Mouse (Mus musculus) MEL (cell line): ENCODE results near the gene Stac3. TPM values are rescaled to one million over a fixed set of nuclear protein-coding genes. Genes with fewer than 3 reads are reported as not detected.

Experiments used
- DNase-seq: peaks from one replicate; pipeline ENCODE4 v3.0.0; 2011; ENCODE audit warnings: low read depth, low spot score
- H3K27ac ChIP-seq: 2 replicates; pipeline ENCODE4 v1.5.1; 2012; ENCODE audit warnings: low read depth, mild to moderate bottlenecking, control low read depth, low read length, moderate library complexity; ENCODE audit not compliant: control insufficient read depth
- H3K27me3 ChIP-seq, 2 experiments: fragments of 150-350 bp in 1 of 2; sonication (generic) in 1 of 2; 2 replicates each; pipeline ENCODE4 v1.6.1; 2012; ENCODE audit warnings: low read length in 2 of 2, mild to moderate bottlenecking in 2 of 2, improper control_type of control experiment in 1 of 2, moderate library complexity in 1 of 2; ENCODE audit not compliant: insufficient read depth in 2 of 2, control insufficient read depth in 1 of 2
- H3K36me3 ChIP-seq, 2 experiments: 2 replicates each; pipeline ENCODE4 v1.6.1; 2012 to 2014; ENCODE audit warnings: low read length in 2 of 2, improper control_type of control experiment in 1 of 2, inconsistent platforms in 1 of 2, mild to moderate bottlenecking in 1 of 2; ENCODE audit not compliant: insufficient read depth in 2 of 2, control insufficient read depth in 1 of 2
- H3K4me1 ChIP-seq, 2 experiments: fragments of 150-350 bp in 1 of 2; sonication (generic) in 1 of 2; 2 replicates each; pipeline ENCODE4 v1.6.1; 2012; ENCODE audit warnings: low read length in 2 of 2, improper control_type of control experiment in 1 of 2, mild to moderate bottlenecking in 1 of 2; ENCODE audit not compliant: insufficient read depth in 2 of 2, control insufficient read depth in 1 of 2
- H3K4me3 ChIP-seq, 2 experiments: fragments of 150-350 bp in 1 of 2; sonication (generic) in 1 of 2; 2 replicates each; pipeline ENCODE4 v1.5.1; 2012; ENCODE audit warnings: low read depth in 2 of 2, low read length in 2 of 2, mild to moderate bottlenecking in 2 of 2, moderate library complexity in 2 of 2, control low read depth in 1 of 2, improper control_type of control experiment in 1 of 2; ENCODE audit not compliant: control insufficient read depth in 1 of 2, insufficient read depth in 1 of 2
- H3K79me2 ChIP-seq: 2 replicates; pipeline ENCODE4 v1.6.1; 2012; ENCODE audit warnings: mild to moderate bottlenecking, low read length, moderate library complexity; ENCODE audit not compliant: control insufficient read depth, poor library complexity, insufficient read depth
- H3K9ac ChIP-seq: 2 replicates; pipeline ENCODE4 v1.6.1; 2012; ENCODE audit warnings: low read depth, mild to moderate bottlenecking, control low read depth, low read length, moderate library complexity; ENCODE audit not compliant: control insufficient read depth, poor library complexity, severe bottlenecking
- H3K9me3 ChIP-seq: fragments of 150-350 bp; sonication (generic); replicated peaks from 2 replicates; pipeline ENCODE4 v1.6.1; 2012; ENCODE audit warnings: mild to moderate bottlenecking, low read length, improper control_type of control experiment, moderate library complexity; ENCODE audit not compliant: insufficient read depth
- CHD2 ChIP-seq: IDR thresholded peaks from 2 replicates; pipeline ENCODE4 v1.6.1; 2011; ENCODE audit warnings: low read length, improper control_type of control experiment
- E2F4 ChIP-seq: IDR thresholded peaks from 2 replicates; pipeline ENCODE4 v1.6.1; 2011; ENCODE audit warnings: low read depth, low read length, improper control_type of control experiment, borderline replicate concordance
- ETS1 ChIP-seq: IDR thresholded peaks from 2 replicates; pipeline ENCODE4 v1.6.1; 2012; ENCODE audit warnings: low read depth, mild to moderate bottlenecking, inconsistent platforms, low read length, improper control_type of control experiment, moderate library complexity
- GABPA ChIP-seq: IDR thresholded peaks from 2 replicates; pipeline ENCODE4 v1.6.1; 2012; ENCODE audit warnings: low read depth, mild to moderate bottlenecking, inconsistent platforms, low read length, improper control_type of control experiment, moderate library complexity
- HCFC1 ChIP-seq: IDR thresholded peaks from 2 replicates; pipeline ENCODE4 v1.6.1; 2012; ENCODE audit warnings: low read depth, mild to moderate bottlenecking, inconsistent platforms, low read length, improper control_type of control experiment, moderate library complexity
- JUND ChIP-seq: IDR thresholded peaks from 2 replicates; pipeline ENCODE4 v1.6.1; 2011; ENCODE audit warnings: low read depth, mild to moderate bottlenecking, improper control_type of control experiment, low read length
- KAT2A ChIP-seq: conservative IDR thresholded peaks from 2 replicates; pipeline ENCODE4 v1.6.1; 2012; ENCODE audit warnings: low read depth, low read length, improper control_type of control experiment, inconsistent platforms
- MAFK ChIP-seq: IDR thresholded peaks from 2 replicates; pipeline ENCODE4 v1.6.1; 2011; ENCODE audit warnings: low read depth, mild to moderate bottlenecking, low read length, improper control_type of control experiment, borderline replicate concordance
- MAZ ChIP-seq: IDR thresholded peaks from 2 replicates; pipeline ENCODE4 v1.6.1; 2012; ENCODE audit warnings: low read depth, mild to moderate bottlenecking, inconsistent platforms, low read length, improper control_type of control experiment
- POLR2AphosphoS2 ChIP-seq: IDR thresholded peaks from 2 replicates; pipeline ENCODE4 v1.6.1; 2011; ENCODE audit warnings: low read length, improper control_type of control experiment
- RAD21 ChIP-seq: IDR thresholded peaks from 2 replicates; pipeline ENCODE4 v1.6.1; 2011; ENCODE audit warnings: mild to moderate bottlenecking, low read depth, low read length, improper control_type of control experiment
- RCOR1 ChIP-seq: IDR thresholded peaks from 2 replicates; pipeline ENCODE4 v1.6.1; 2012; ENCODE audit warnings: low read depth, mild to moderate bottlenecking, inconsistent platforms, low read length, improper control_type of control experiment
- TBP ChIP-seq: IDR thresholded peaks from 2 replicates; pipeline ENCODE4 v1.8.0; 2011; ENCODE audit warnings: low read depth, low read length, improper control_type of control experiment
- TCF12 ChIP-seq: IDR thresholded peaks from 2 replicates; pipeline ENCODE4 v1.6.1; 2014; ENCODE audit warnings: low read depth, mild to moderate bottlenecking, inconsistent platforms, low read length, improper control_type of control experiment, moderate library complexity
- UBTF ChIP-seq: IDR thresholded peaks from 2 replicates; pipeline ENCODE4 v1.6.1; 2012; ENCODE audit warnings: low read depth, mild to moderate bottlenecking, inconsistent platforms, low read length, improper control_type of control experiment, moderate library complexity, borderline replicate concordance; ENCODE audit not compliant: insufficient read depth
- USF1 ChIP-seq: IDR thresholded peaks from 2 replicates; pipeline ENCODE4 v1.6.1; 2014; ENCODE audit warnings: low read depth, mild to moderate bottlenecking, inconsistent platforms, low read length, improper control_type of control experiment, moderate library complexity
- ZC3H11A ChIP-seq: IDR thresholded peaks from 2 replicates; pipeline ENCODE4 v1.6.1; 2012; ENCODE audit warnings: low read depth, mild to moderate bottlenecking, inconsistent platforms, low read length, improper control_type of control experiment
- ZMIZ1 ChIP-seq: IDR thresholded peaks from 2 replicates; pipeline ENCODE4 v1.6.1; 2012; ENCODE audit warnings: low read depth, mild to moderate bottlenecking, inconsistent platforms, low read length, improper control_type of control experiment, moderate library complexity
- ZNF384 ChIP-seq: IDR thresholded peaks from 2 replicates; pipeline ENCODE4 v1.6.1; 2012; ENCODE audit warnings: low read depth, mild to moderate bottlenecking, inconsistent platforms, low read length, improper control_type of control experiment
- polyA plus RNA-seq, 2 experiments: library from polyadenylated mRNA; stranded (reverse) in 1 of 2; unstranded in 1 of 2; fragments of >175 nt in 1 of 2; fragments of >200 nt in 1 of 2; gene quantifications; 2 replicates each; pipeline versions ENCODE4 v1.2.1 to v1.2.4; 2012; ENCODE audit warnings: low replicate concordance in 2 of 2, low read depth in 1 of 2; ENCODE audit not compliant: insufficient read length in 2 of 2, insufficient read depth in 1 of 2, missing spikeins in 1 of 2
- total RNA-seq: library from RNA; depleted of rRNA; stranded (reverse); fragments of 300-350 nt; gene quantifications from 2 replicates; pipeline ENCODE4 v1.2.3, GENCODE M21; 2012

The Stac3 gene
- total and polyA plus RNA-seq, 3 experiments = 0.25 TPM; not detected in 2

GRCm38 (mm10) chr10:127517941-127518340, 16.5 kb downstream of the Stac3 start:
- H3K4me1 ChIP-seq = peaks cover 0 to 40% of the 10 kb centered on the region in 2 experiments; a peak in 3 of 4 replicates

DNA sequence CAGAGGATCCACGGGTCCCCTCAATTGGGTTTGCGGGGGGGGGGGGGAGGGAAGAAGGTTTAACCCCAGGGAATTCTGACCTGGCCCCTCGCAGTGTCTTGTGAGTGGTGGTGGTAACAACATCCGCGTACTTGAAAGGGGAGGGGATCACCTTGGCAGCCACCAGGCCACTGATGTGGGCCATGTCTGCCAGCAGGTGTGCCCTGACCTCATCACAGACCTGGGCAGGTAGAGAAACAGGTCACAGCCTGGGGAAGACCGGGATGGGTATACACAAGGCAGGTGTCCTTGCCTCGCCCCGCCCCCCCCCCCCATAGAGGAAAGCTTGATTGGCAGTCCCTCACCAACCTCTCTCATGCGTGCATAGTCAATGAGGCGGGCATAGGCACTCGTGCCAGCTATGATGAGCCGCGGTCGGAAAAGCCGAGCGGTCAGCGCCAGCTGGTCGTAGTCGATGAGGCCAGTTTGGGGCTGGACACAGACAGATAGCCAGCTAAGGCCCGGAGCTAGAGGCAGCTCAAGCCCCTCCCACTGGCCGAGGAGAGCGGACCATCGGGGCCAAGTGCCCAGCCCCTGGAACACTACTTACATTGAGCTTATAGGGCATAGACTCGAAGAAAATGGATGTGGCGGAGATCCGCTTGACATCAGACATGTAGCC, 17.7 kb downstream of the Stac3 start:
- peaks cover 2 to 40% of the 10 kb centered on the region in 2 experiments; a peak in 3 of 4 replicates for H3K4me1 ChIP-seq
- TF ChIP-seq TCF12 (no peak), JUND (no peak), MAFK (no peak), ZNF384 (no peak), TBP (no peak), E2F4 (no peak), HCFC1 (no peak), RAD21 (no peak), GABPA (no peak), MAZ (no peak), USF1 (no peak), ETS1 (no peak), ZC3H11A (no peak), UBTF (no peak), KAT2A (no peak), CHD2 (no peak)
- H3K27me3 ChIP-seq = no peaks in the 10 kb centered on the region
- H3K4me3 ChIP-seq = no peak overlapping the region
- peaks cover 29% of the 10 kb centered on the region for H3K79me2 ChIP-seq
- no peak for DNase-seq
- H3K9me3 ChIP-seq = no peaks in the 10 kb centered on the region
- H3K27ac ChIP-seq = no peak overlapping the region
- no peak overlapping the region for H3K9ac ChIP-seq
- H3K36me3 ChIP-seq = peaks cover 0 to 26% of the 10 kb centered on the region in 2 experiments; a peak in 3 of 4 replicates

More at GRCm38 (mm10) chr10:127517941-127518340, 16.5 kb downstream of the Stac3 start:
- H3K27me3 ChIP-seq = no peaks in the 10 kb centered on the region
- 0 out of 2 replicates have a peak, but pooled peaks have one; percentile 26 for TF ChIP-seq ZMIZ1
- TF ChIP-seq POLR2AphosphoS2 = peak; percentile 13; the same call in 1 of the 2 replicates
- TF ChIP-seq RCOR1 = no peak
- TF ChIP-seq, all 39 proteins: peak for 2
- H3K36me3 ChIP-seq = peaks cover 0 to 23% of the 10 kb centered on the region in 2 experiments; a peak in 3 of 4 replicates
- no peak overlapping the region for H3K27ac ChIP-seq
- H3K79me2 ChIP-seq = peaks cover 29% of the 10 kb centered on the region
- no peak for DNase-seq
- H3K9ac ChIP-seq = no peak overlapping the region
- H3K4me3 ChIP-seq = no peak overlapping the region
- H3K9me3 ChIP-seq = no peaks in the 10 kb centered on the region
